9 mouse cellular contexts compared by ENCODE assay signal in genomic region chr2:142057889-142058750, GRCm38 (mm10).
DNase-seq lines count a peak whose midpoint lies in the region; ATAC-seq and TF ChIP-seq lines count a peak whose summit lies in the region.
"Had no signal": no experiment of that assay in that cellular context is flagged by ENCODE, and none has a peak within 500 bp of the region (broad histone marks: within the 10 kb centered on the region; RNA-seq: fewer than 3 reads in every experiment).

No protein-coding gene starts in this region.

- no peak overlapping the region for H3K4me3 ChIP-seq in kidney, adult 2 months (ENCODE audit: insufficient read depth, low read depth, low read length)
- 0 out of 2 replicates have a peak overlapping the region, but pooled peaks have one; percentile 5 for H3K4me3 ChIP-seq in embryonic facial prominence, embryonic 15.5 days (replicated peaks)
- no peak overlapping the region for H3K4me3 ChIP-seq in hindbrain, embryonic 14.5 days (replicated peaks; ENCODE audit: low read length)
- H3K4me3 ChIP-seq: megakaryocyte, embryonic 14.5 days had no signal

- DNase-seq in kidney, adult 2 months, result peak; percentile 15
- no peak for DNase-seq in kidney, postnatal 25 days
- DNase-seq in brain, embryonic 18.5 days (ENCODE audit: low read depth, low spot score), result peak; percentile 49
- peak; percentile 62 for DNase-seq in hindbrain, embryonic 14.5 days (ENCODE audit: low spot score)
- DNase-seq in lung, postnatal 36 days, result peak; percentile 1
- no peak for DNase-seq in testis, postnatal 10 days (ENCODE audit: low spot score)

- no peak for TF ChIP-seq POLR2A in kidney, adult 2 months (IDR thresholded peaks at IDR 0.05; ENCODE audit: low read depth, low read length)

- no peak for TF ChIP-seq CTCF in kidney, adult 2 months (conservative IDR thresholded peaks at IDR 0.05; ENCODE audit: insufficient read depth, insufficient read length, low read depth, low read length)

- no peaks in the 10 kb centered on the region for H3K36me3 ChIP-seq in kidney, adult 2 months (ENCODE audit: control insufficient read depth, insufficient read depth, low read length)
- H3K36me3 ChIP-seq in embryonic facial prominence, embryonic 15.5 days, result no peaks in the 10 kb centered on the region
- no peaks in the 10 kb centered on the region for H3K36me3 ChIP-seq in hindbrain, embryonic 14.5 days (replicated peaks; ENCODE audit: control insufficient read depth, insufficient read depth)

- no peaks in the 10 kb centered on the region for H3K4me1 ChIP-seq in kidney, adult 2 months (ENCODE audit: control insufficient read depth, insufficient read depth, low read length)
- H3K4me1 ChIP-seq in embryonic facial prominence, embryonic 15.5 days, result peaks cover 9% of the 10 kb centered on the region
- peaks cover 13% of the 10 kb centered on the region; the same call in 1 of the 2 replicates for H3K4me1 ChIP-seq in hindbrain, embryonic 14.5 days (replicated peaks; ENCODE audit: control insufficient read depth, insufficient read depth, low read length)
- H3K4me1 ChIP-seq: megakaryocyte, embryonic 14.5 days had no signal

- ATAC-seq in embryonic facial prominence, embryonic 15.5 days (ENCODE audit: insufficient number of reproducible peaks, low FRiP score, low TSS enrichment, low read depth), result peak; percentile 34; the same call in 1 of the 2 replicates
- ATAC-seq in hindbrain, embryonic 14.5 days (ENCODE audit: low FRiP score), result peak; percentile 78
- no peak for ATAC-seq in inflammation-experienced regulatory T-cells, adult 6 months

- H3K27ac ChIP-seq in kidney, adult 2 months (ENCODE audit: insufficient read depth, low read depth, low read length), result no peak overlapping the region
- peak overlapping the region; percentile 59; the same call in 1 of the 2 replicates for H3K27ac ChIP-seq in embryonic facial prominence, embryonic 15.5 days (replicated peaks)
- peak overlapping the region; percentile 54; the same call in 1 of the 2 replicates for H3K27ac ChIP-seq in hindbrain, embryonic 14.5 days

- H3K9me3 ChIP-seq in embryonic facial prominence, embryonic 15.5 days (replicated peaks), result no peaks in the 10 kb centered on the region
- H3K9me3 ChIP-seq in hindbrain, embryonic 14.5 days (ENCODE audit: control insufficient read depth, low read length), result no peaks in the 10 kb centered on the region

- H3K27me3 ChIP-seq in kidney, adult 2 months (replicated peaks; ENCODE audit: control insufficient read depth, insufficient read depth, low read length), result no peaks in the 10 kb centered on the region
- H3K27me3 ChIP-seq in embryonic facial prominence, embryonic 15.5 days, result no peaks in the 10 kb centered on the region
- H3K27me3 ChIP-seq in hindbrain, embryonic 14.5 days (ENCODE audit: control insufficient read depth, insufficient read depth, low read length), result no peaks in the 10 kb centered on the region
- H3K27me3 ChIP-seq: megakaryocyte, embryonic 14.5 days had no signal

- H3K4me2 ChIP-seq in embryonic facial prominence, embryonic 15.5 days (replicated peaks), result peak overlapping the region; percentile 30
- peak overlapping the region; percentile 24 for H3K4me2 ChIP-seq in hindbrain, embryonic 14.5 days (replicated peaks)

- H3K9ac ChIP-seq in embryonic facial prominence, embryonic 15.5 days, result no peak overlapping the region
- H3K9ac ChIP-seq in hindbrain, embryonic 14.5 days, result no peak overlapping the region

- 36% methylated on average over 14 of the region's 14 CpGs for WGBS in kidney, adult 2 months
- WGBS in embryonic facial prominence, embryonic 15.5 days, result 7% methylated on average over 14 of the region's 14 CpGs
- 40% methylated on average over 14 of the region's 14 CpGs for WGBS in hindbrain, embryonic 14.5 days

Comparison
In these comparisons a context has a peak if more than half of its experiments do, and no peak if none do; other contexts are left out.
1. DNase-seq: peak in kidney, adult 2 months (single experiment), brain, embryonic 18.5 days (single experiment), hindbrain, embryonic 14.5 days (single experiment) and lung, postnatal 36 days (single experiment); none in kidney, postnatal 25 days (0 of 2) and testis, postnatal 10 days (single experiment).